Mouse (Mus musculus) liver, postnatal 0 days (tissue): ENCODE results near the gene Copz1. TPM values are rescaled to one million over a fixed set of nuclear protein-coding genes. Genes with fewer than 3 reads are reported as not detected.

ENCODE experiments used
- ATAC-seq: fragments of 200-750 bp; cut with Nextera tagmentation; 2 replicates; pipeline ENCODE4 v1.8.0; 2017; ENCODE audit warnings: mild to moderate bottlenecking, moderate library complexity
- DNase-seq: peaks from one replicate; pipeline ENCODE4 v3.0.0-alpha.2; 2016
- H3K27ac ChIP-seq: fragments of 300-500 bp; sonication (generic); 2 replicates; pipeline ENCODE4 v1.5.1; 2014; ENCODE audit warnings: antibody characterized with exemption, moderate library complexity, mild to moderate bottlenecking, low read depth
- H3K27me3 ChIP-seq: fragments of 300-500 bp; sonication (generic); 2 replicates; pipeline ENCODE4 v1.6.1; 2014; ENCODE audit warnings: low read length, control low read depth, mixed read lengths; ENCODE audit not compliant: insufficient read depth
- H3K36me3 ChIP-seq: fragments of 300-500 bp; sonication (generic); replicated peaks from 2 replicates; pipeline ENCODE4 v1.6.1; 2014; ENCODE audit warnings: mild to moderate bottlenecking, control low read depth, low read length, moderate library complexity, mixed read lengths; ENCODE audit not compliant: insufficient read depth
- H3K4me1 ChIP-seq: fragments of 300-500 bp; sonication (generic); 2 replicates; pipeline ENCODE4 v1.6.1; 2014; ENCODE audit warnings: antibody characterized with exemption, mild to moderate bottlenecking, control low read depth; ENCODE audit not compliant: insufficient read depth
- H3K4me2 ChIP-seq: fragments of 300-500 bp; sonication (generic); 2 replicates; pipeline ENCODE4 v1.6.1; 2014; ENCODE audit warnings: low read depth, mild to moderate bottlenecking, low read length, moderate library complexity, mixed read lengths
- H3K4me3 ChIP-seq: fragments of 300-500 bp; sonication (generic); 2 replicates; pipeline ENCODE4 v1.5.1; 2014; ENCODE audit warnings: low read depth, low read length
- H3K9ac ChIP-seq: fragments of 300-500 bp; sonication (generic); replicated peaks from 2 replicates; pipeline ENCODE4 v1.6.1; 2014; ENCODE audit warnings: mild to moderate bottlenecking, moderate library complexity
- H3K9me3 ChIP-seq: fragments of 300-500 bp; sonication (generic); 2 replicates; pipeline ENCODE4 v1.6.1; 2016; ENCODE audit warnings: mild to moderate bottlenecking, control low read depth, low read length, mixed read lengths
- CTCF ChIP-seq: sonication (generic); IDR thresholded peaks from 2 replicates; pipeline ENCODE4 v1.5.1; 2016; ENCODE audit warnings: antibody characterized with exemption, low read depth
- EP300 ChIP-seq: IDR thresholded peaks from 2 replicates; pipeline ENCODE4 v1.6.1; 2016; ENCODE audit warnings: antibody characterized with exemption, low read depth, mild to moderate bottlenecking
- WGBS: fragments of 180-500 bp; shearing (Covaris S2); extraction: QIAGEN DNeasy Blood & Tissue Kit; methylation state at CpG from one replicate; pipeline ENCODE4 v1.1.7; 2014; ENCODE audit not compliant: insufficient replicate concordance; 5-methylcytosine and 5-hydroxymethylcytosine counted together
- polyA plus RNA-seq: library from polyadenylated mRNA; unstranded; fragments of >200 nt; fragmentation: Nextera tagmentation; extraction: Ambion mirVana; gene quantifications from 2 replicates; pipeline ENCODE4 v1.2.1, GENCODE M21; 2015

Gene Copz1
- polyA plus RNA-seq, 1 experiment from 2014 or later: 121 TPM

DNA sequence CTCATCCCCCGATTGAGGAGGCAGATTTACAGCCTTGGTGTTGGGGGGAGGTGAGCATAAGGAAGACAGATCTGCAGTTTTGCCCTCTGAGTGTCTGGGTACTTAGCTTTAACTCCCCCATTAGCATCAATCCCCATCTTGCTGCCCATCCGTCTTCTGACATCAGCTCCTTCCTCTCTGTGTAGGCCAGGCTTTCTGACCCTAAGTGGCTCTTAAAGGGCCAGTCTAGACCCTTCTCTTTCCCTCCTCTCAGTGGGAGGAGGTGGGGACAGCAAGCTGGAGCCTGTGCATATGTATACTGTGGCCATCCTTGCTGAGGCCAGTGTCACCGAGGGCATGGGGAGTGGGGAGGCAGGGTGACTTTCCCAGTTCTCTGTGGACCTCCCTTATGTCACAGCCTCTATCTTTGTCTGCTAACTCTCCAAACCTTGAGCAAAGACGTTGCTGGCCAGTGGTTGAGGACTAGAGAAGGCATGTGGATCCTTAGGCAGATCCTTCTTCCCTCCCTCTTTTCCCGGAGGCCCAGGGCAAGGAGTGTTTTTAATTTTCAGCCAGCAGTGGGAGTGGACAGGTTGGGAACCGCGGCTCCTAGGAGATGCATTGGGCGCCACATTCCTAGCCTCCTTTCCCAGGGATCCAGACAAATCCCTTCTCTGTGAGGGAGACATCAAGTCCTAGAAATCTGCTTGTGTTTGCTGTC, 31.6 kb downstream of the Copz1 start:
- no peak for DNase-seq
- Histone ChIP-seq H3K4me2 (peak overlapping the region; percentile 85), H3K9ac (peak overlapping the region; percentile 76), H3K27ac (peak overlapping the region; percentile 78; the same call in 1 of the 2 replicates), H3K4me1 (peaks cover 43% of the 10 kb centered on the region), H3K9me3 (no peaks in the 10 kb centered on the region), H3K36me3 (peaks cover 5% of the 10 kb centered on the region), H3K4me3 (peak overlapping the region; percentile 47), H3K27me3 (0 out of 2 replicates have a peak, but pooled peaks cover 2% of the 10 kb centered on the region)
- WGBS: 22% methylated on average over 8 of the region's 8 CpGs
- ATAC-seq: no peak
- no peak for TF ChIP-seq CTCF
- no peak for TF ChIP-seq EP300

DNA sequence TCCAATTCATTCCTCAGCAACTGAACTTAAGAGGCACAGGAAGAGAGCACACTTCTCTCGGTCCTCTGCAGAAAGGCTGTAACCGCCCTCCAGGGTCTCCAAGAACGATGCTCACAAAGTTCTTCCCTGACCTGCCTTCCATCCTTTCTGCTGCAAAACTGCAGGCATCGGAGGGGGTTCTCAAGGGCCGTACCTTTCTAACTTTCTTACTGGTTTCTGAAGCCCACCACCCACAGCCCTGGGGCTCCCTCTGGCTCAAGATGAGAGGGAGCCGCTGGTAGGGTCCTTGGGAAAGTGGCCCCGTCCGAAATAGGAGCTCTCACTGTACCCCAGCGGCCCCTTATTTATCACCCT, 32.1 kb downstream of the Copz1 start:
- TF ChIP-seq CTCF (no peak), EP300 (no peak)
- no peak for DNase-seq
- H3K4me3 ChIP-seq: peak overlapping the region; percentile 47
- H3K36me3 ChIP-seq: no peaks in the 10 kb centered on the region; the same call in 1 of the 2 replicates
- no peaks in the 10 kb centered on the region for H3K9me3 ChIP-seq
- peak overlapping the region; percentile 76 for H3K9ac ChIP-seq
- H3K27ac ChIP-seq: peak overlapping the region; percentile 78
- H3K4me2 ChIP-seq: peak overlapping the region; percentile 85
- 0 out of 2 replicates have a peak, but pooled peaks cover 2% of the 10 kb centered on the region for H3K27me3 ChIP-seq
- 5% methylated on average over 9 of the region's 9 CpGs for WGBS
- no peak for ATAC-seq
- peaks cover 44% of the 10 kb centered on the region for H3K4me1 ChIP-seq

DNA sequence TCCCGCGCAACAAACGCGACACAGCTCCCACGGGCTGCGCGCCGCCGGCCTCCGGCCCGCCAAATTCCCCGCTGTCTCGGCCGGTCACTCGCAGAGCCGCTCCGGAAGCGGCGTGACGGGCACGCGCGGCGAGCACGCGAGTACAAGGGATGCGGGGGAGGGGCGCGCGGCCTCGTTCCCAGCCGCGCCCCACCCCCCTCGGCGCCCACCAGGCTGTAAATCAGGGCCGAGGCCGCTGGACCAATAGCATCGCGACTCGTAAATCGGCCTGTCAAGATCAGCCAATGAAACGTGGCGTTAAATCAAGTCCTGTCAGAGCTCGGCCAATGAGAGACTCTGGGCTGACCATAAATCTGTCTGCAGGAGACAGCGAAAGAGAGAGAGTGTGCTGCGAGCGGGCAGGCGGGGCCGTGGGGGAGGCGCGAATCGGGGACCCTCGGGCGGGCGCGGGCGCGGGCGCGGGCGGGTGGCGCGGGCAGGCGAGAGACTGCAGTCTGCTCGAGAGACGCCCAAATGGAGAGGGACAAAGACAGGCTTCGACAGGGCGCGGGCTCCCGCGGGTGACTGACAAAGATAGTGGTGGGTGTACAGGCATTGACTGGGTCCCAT, 32.7 kb downstream of the Copz1 start:
- ATAC-seq: peak; percentile 88
- TF ChIP-seq EP300: 0 out of 2 replicates have a peak, but pooled peaks have one; percentile 27
- no peak for TF ChIP-seq CTCF
- peaks cover 44% of the 10 kb centered on the region for H3K4me1 ChIP-seq
- DNase-seq: peak; percentile 89
- no peaks in the 10 kb centered on the region for H3K36me3 ChIP-seq
- WGBS: under 1% methylated on average over 66 of the region's 71 CpGs
- peak overlapping the region; percentile 78 for H3K27ac ChIP-seq
- peak overlapping the region; percentile 85 for H3K4me2 ChIP-seq
- peak overlapping the region; percentile 76 for H3K9ac ChIP-seq
- H3K27me3 ChIP-seq: 0 out of 2 replicates have a peak, but pooled peaks cover 2% of the 10 kb centered on the region
- no peaks in the 10 kb centered on the region for H3K9me3 ChIP-seq
- peak overlapping the region; percentile 47 for H3K4me3 ChIP-seq

DNA sequence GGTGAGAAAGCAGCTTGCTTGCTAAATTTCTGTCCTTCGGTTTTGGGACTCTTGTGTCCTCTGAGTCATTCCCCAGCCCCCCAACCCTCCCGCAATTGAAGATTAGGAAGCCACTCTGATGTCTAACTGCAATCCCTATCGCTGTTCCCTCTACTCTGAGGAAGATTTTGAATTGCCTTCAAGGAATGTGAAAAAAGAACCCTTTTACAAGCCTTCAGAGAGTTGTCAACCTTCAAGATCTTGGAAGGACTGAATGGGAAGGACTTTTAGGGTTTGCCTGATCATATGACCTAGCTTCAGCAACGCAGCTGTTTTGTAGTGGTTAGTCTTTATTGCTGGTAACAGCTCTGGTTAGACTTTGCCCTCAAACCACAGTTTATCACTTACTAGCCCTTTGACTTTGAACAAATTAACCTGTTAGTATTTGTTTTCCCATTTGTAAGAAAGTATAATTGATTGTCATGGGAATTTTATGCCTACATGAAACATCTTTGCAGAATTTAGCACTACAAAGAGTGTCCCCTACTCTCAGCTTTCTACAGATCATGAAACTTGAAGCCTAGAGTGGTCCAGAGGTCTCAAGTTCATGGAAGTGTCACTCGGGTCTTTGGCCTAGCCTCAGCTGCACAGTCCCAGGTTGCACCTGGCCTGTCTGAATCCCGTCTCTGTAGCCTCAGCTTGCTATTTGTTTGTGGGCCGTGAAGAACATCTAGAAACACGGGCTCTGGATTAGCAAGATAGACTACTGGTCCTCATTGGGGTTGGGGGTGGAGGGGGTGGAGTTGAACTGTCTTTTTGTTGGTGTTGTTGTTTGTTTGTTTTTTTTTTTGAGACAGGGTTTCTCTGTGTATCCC, 33.5 kb downstream of the Copz1 start:
- peak; percentile 17 for ATAC-seq
- no peaks in the 10 kb centered on the region for H3K36me3 ChIP-seq

DNA sequence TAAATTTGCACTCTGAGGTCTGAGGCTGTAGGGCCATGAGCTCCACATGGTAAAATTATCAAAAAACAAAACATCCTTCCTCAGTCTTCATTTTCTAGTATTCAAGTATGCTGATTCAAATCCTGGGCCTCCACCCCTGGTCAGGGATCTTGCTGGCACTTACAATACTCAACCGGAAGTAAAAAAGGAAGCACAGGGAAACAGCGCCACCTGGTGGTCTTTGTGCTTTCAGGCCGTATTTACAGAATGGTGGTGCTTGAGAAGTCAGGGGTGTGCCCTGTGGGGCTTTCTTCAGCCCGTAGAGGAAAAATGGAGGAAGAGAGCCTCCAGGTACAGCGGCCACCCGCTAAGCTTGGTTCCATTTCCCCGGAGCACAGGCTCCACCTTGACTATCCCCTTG, 34.6 kb downstream of the Copz1 start:
- H3K9me3 ChIP-seq: no peaks in the 10 kb centered on the region
- no peak for TF ChIP-seq EP300
- peak; percentile 99 for TF ChIP-seq CTCF
- H3K9ac ChIP-seq: no peak overlapping the region
- no peak overlapping the region for H3K4me3 ChIP-seq
- peak overlapping the region; percentile 14; the same call in 1 of the 2 replicates for H3K4me2 ChIP-seq
- H3K4me1 ChIP-seq: peaks cover 46% of the 10 kb centered on the region
- peak overlapping the region; percentile 78; the same call in 1 of the 2 replicates for H3K27ac ChIP-seq
- DNase-seq (peak; percentile 94), ATAC-seq (peak; percentile 20; the same call in 1 of the 2 replicates)
- H3K36me3 ChIP-seq: no peaks in the 10 kb centered on the region
- H3K27me3 ChIP-seq: 0 out of 2 replicates have a peak, but pooled peaks cover 2% of the 10 kb centered on the region
- under 1% methylated on average over 7 of the region's 7 CpGs for WGBS

More for the DNA sequence above, 33.5 kb downstream of the Copz1 start:
- Histone ChIP-seq H3K4me2 (peak overlapping the region; percentile 85), H3K4me1 (peaks cover 46% of the 10 kb centered on the region), H3K27ac (peak overlapping the region; percentile 78), H3K9me3 (no peaks in the 10 kb centered on the region), H3K27me3 (0 out of 2 replicates have a peak, but pooled peaks cover 2% of the 10 kb centered on the region), H3K9ac (peak overlapping the region; percentile 76), H3K4me3 (peak overlapping the region; percentile 47)
- TF ChIP-seq CTCF (no peak), EP300 (no peak)
- no peak for DNase-seq
- 21% methylated on average over 8 of the region's 8 CpGs for WGBS
